Mouse (Mus musculus) activated CD4-positive, CD25-positive, alpha-beta regulatory T cell, adult 4 months (primary cell): ENCODE measurements around the gene Veph1. TPM values are rescaled to one million over a fixed set of nuclear protein-coding genes. Genes with fewer than 3 reads are reported as not detected.
"Not testable (repeated sequence)": the region's sequence is repeated elsewhere in the genome, so short reads cannot be mapped to it uniquely, and the experiment has no call there.

Experiments used
- ATAC-seq: one replicate; pipeline ENCODE4 v1.8.0; 2017
- polyA plus RNA-seq, 2 experiments: library from polyadenylated mRNA; unstranded; fragments of 100-300 nt; shearing (Covaris generic); gene quantifications; one replicate each; pipeline ENCODE4 v1.2.1; 2017

Gene Veph1
- polyA plus RNA-seq = not detected

GRCm38 (mm10) chr3:66296545-66296944 is at the start of gene Veph1:
TSS of gene Veph1 (minus strand) at chr3:66296837.
- no peak for ATAC-seq

- no peak for ATAC-seq
These were observed 44.1 kb upstream of the Veph1 start for GRCm38 (mm10) chr3:66340742-66341141.

GRCm38 (mm10) chr3:66332401-66332729 is 35.7 kb upstream of the Veph1 start:
- ATAC-seq = no peak

- ATAC-seq = no peak
These were observed 35.2 kb upstream of the Veph1 start for GRCm38 (mm10) chr3:66331592-66332400.

GRCm38 (mm10) chr3:66330896-66331579 is 34.4 kb upstream of the Veph1 start:
- no peak for ATAC-seq

GRCm38 (mm10) chr3:66325962-66326834 is 29.6 kb upstream of the Veph1 start:
- ATAC-seq = no peak

- ATAC-seq = no peak
These were observed 28.9 kb upstream of the Veph1 start for GRCm38 (mm10) chr3:66325486-66325951.

GRCm38 (mm10) chr3:66314793-66315715 is 18.4 kb upstream of the Veph1 start:
- ATAC-seq = no peak

GRCm38 (mm10) chr3:66310586-66310985 is 13.9 kb upstream of the Veph1 start:
- no peak for ATAC-seq

- no peak for ATAC-seq
These were observed 12.9 kb upstream of the Veph1 start for GRCm38 (mm10) chr3:66309531-66309930.

GRCm38 (mm10) chr3:66295236-66295635 is 1.4 kb downstream of the Veph1 start:
- no peak for ATAC-seq

GRCm38 (mm10) chr3:66294729-66295128 is 1.9 kb downstream of the Veph1 start:
- no peak for ATAC-seq

- no peak for ATAC-seq
These were observed 4.2 kb downstream of the Veph1 start for GRCm38 (mm10) chr3:66292356-66292946.

- no peak for ATAC-seq
These were observed 33.4 kb downstream of the Veph1 start for GRCm38 (mm10) chr3:66263270-66263669.

- no peak for ATAC-seq
These were observed 34.3 kb downstream of the Veph1 start for GRCm38 (mm10) chr3:66262319-66262718.

- ATAC-seq = no peak
These were observed 42.0 kb downstream of the Veph1 start for GRCm38 (mm10) chr3:66254504-66255105.

- no peak for ATAC-seq
These were observed 44.8 kb downstream of the Veph1 start for GRCm38 (mm10) chr3:66251842-66252241.

- no peak for ATAC-seq
These were observed 56.2 kb downstream of the Veph1 start for GRCm38 (mm10) chr3:66240476-66240875.

- not testable (repeated sequence) for ATAC-seq
These were observed 60.3 kb downstream of the Veph1 start for GRCm38 (mm10) chr3:66236234-66236871.

GRCm38 (mm10) chr3:66224931-66225537 is 71.6 kb downstream of the Veph1 start:
- no peak for ATAC-seq
